Mouse (Mus musculus): Measurements from ENCODE around the gene Krtap24-1. TPM values are rescaled to one million over a fixed set of nuclear protein-coding genes. Genes with fewer than 3 reads are reported as not detected.

Krtap24-1 gene
- polyA plus RNA-seq, 1 experiment from 2014 or later = not detected

- no peak overlapping the region for H3K4me2 ChIP-seq (ENCODE audit: low read depth, low read length)
- H3K9me3 ChIP-seq (ENCODE audit: control insufficient read depth, low read length) = no peaks in the 10 kb centered on the region
- no peaks in the 10 kb centered on the region for H3K36me3 ChIP-seq (ENCODE audit: control insufficient read depth, insufficient read depth, low read length)
- H3K4me3 ChIP-seq (ENCODE audit: low read length) = no peak overlapping the region
- H3K9ac ChIP-seq (ENCODE audit: low read length) = no peak overlapping the region
- WGBS = 52% methylated on average over 5 of the region's 5 CpGs
- no peaks in the 10 kb centered on the region for H3K27me3 ChIP-seq (ENCODE audit: control insufficient read depth, insufficient read depth, low read depth, low read length)
- H3K27ac ChIP-seq (ENCODE audit: low read length) = no peak overlapping the region
- ATAC-seq (ENCODE audit: low read depth) = no peak
- H3K4me1 ChIP-seq (replicated peaks; ENCODE audit: control insufficient read depth, insufficient read depth, low read length) = no peaks in the 10 kb centered on the region
These were observed 39.1 kb downstream of the Krtap24-1 start for GRCm38 (mm10) chr16:88572904-88573404.

- no peak overlapping the region for H3K4me2 ChIP-seq (ENCODE audit: low read depth, low read length)
- H3K9me3 ChIP-seq (ENCODE audit: control insufficient read depth, low read length) = no peaks in the 10 kb centered on the region
- H3K4me1 ChIP-seq (replicated peaks; ENCODE audit: control insufficient read depth, insufficient read depth, low read length) = no peaks in the 10 kb centered on the region
- no peak for ATAC-seq (ENCODE audit: low read depth)
- no peaks in the 10 kb centered on the region for H3K27me3 ChIP-seq (ENCODE audit: control insufficient read depth, insufficient read depth, low read depth, low read length)
- no peaks in the 10 kb centered on the region for H3K36me3 ChIP-seq (ENCODE audit: control insufficient read depth, insufficient read depth, low read length)
- H3K4me3 ChIP-seq (ENCODE audit: low read length) = no peak overlapping the region
- H3K27ac ChIP-seq (ENCODE audit: low read length) = no peak overlapping the region
- no peak overlapping the region for H3K9ac ChIP-seq (ENCODE audit: low read length)
These were observed 41.9 kb downstream of the Krtap24-1 start for GRCm38 (mm10) chr16:88570136-88570535.

- H3K4me2 ChIP-seq (ENCODE audit: low read depth, low read length) = no peak overlapping the region
- H3K4me1 ChIP-seq (replicated peaks; ENCODE audit: control insufficient read depth, insufficient read depth, low read length) = no peaks in the 10 kb centered on the region
- no peaks in the 10 kb centered on the region for H3K36me3 ChIP-seq (ENCODE audit: control insufficient read depth, insufficient read depth, low read length)
- H3K27ac ChIP-seq (ENCODE audit: low read length) = no peak overlapping the region
- H3K4me3 ChIP-seq (ENCODE audit: low read length) = no peak overlapping the region
- no peaks in the 10 kb centered on the region for H3K27me3 ChIP-seq (ENCODE audit: control insufficient read depth, insufficient read depth, low read depth, low read length)
- H3K9ac ChIP-seq (ENCODE audit: low read length) = no peak overlapping the region
- 69% methylated on average over 3 of the region's 3 CpGs for WGBS
- H3K9me3 ChIP-seq (ENCODE audit: control insufficient read depth, low read length) = no peaks in the 10 kb centered on the region
- ATAC-seq (ENCODE audit: low read depth) = no peak
These were observed 42.3 kb downstream of the Krtap24-1 start for GRCm38 (mm10) chr16:88569732-88570131.

- Histone ChIP-seq H3K27ac (ENCODE audit: low read length) (no peak overlapping the region), H3K36me3 (ENCODE audit: control insufficient read depth, insufficient read depth, low read length) (no peaks in the 10 kb centered on the region)
These were observed 43.0 kb downstream of the Krtap24-1 start for GRCm38 (mm10) chr16:88569096-88569495.

GRCm38 (mm10) chr16:88563045-88563913, 48.8 kb downstream of the Krtap24-1 start, which contains the start of gene Cldn8:
Cldn8 (minus strand) TSS chr16:88563183.
- no peak within 1 kb of the TSS for H3K9ac ChIP-seq (ENCODE audit: low read length)
- H3K4me2 ChIP-seq (ENCODE audit: low read depth, low read length) = peak within 1 kb of the TSS; percentile 22
- no peaks in the 10 kb centered on the region for H3K27me3 ChIP-seq (ENCODE audit: control insufficient read depth, insufficient read depth, low read depth, low read length)
- peak within 1 kb of the TSS; percentile 12 for H3K4me3 ChIP-seq (ENCODE audit: low read length)
- H3K4me1 ChIP-seq (replicated peaks; ENCODE audit: control insufficient read depth, insufficient read depth, low read length) = 0 out of 2 replicates have a peak, but pooled peaks cover 2% of the 10 kb centered on the region
- ATAC-seq (ENCODE audit: low read depth) = peak; percentile 82
- H3K9me3 ChIP-seq (ENCODE audit: control insufficient read depth, low read length) = no peaks in the 10 kb centered on the region
- WGBS = 45% methylated on average over 6 of the region's 6 CpGs
- no peak within 1 kb of the TSS for H3K27ac ChIP-seq (ENCODE audit: low read length)
- H3K36me3 ChIP-seq (ENCODE audit: control insufficient read depth, insufficient read depth, low read length) = no peaks in the 10 kb centered on the region

More at GRCm38 (mm10) chr16:88569096-88569495, 43.0 kb downstream of the Krtap24-1 start:
- Histone ChIP-seq H3K9me3 (ENCODE audit: control insufficient read depth, low read length) (no peaks in the 10 kb centered on the region), H3K4me1 (replicated peaks; ENCODE audit: control insufficient read depth, insufficient read depth, low read length) (no peaks in the 10 kb centered on the region), H3K4me2 (ENCODE audit: low read depth, low read length) (no peak overlapping the region), H3K27me3 (ENCODE audit: control insufficient read depth, insufficient read depth, low read depth, low read length) (no peaks in the 10 kb centered on the region), H3K9ac (ENCODE audit: low read length) (no peak overlapping the region), H3K4me3 (ENCODE audit: low read length) (no peak overlapping the region)
- WGBS = 78% methylated on average over 1 of the region's 1 CpGs
- ATAC-seq (ENCODE audit: low read depth) = no peak

GRCm38 (mm10) chr16:88561617-88562164, 50.4 kb downstream of the Krtap24-1 start:
- H3K4me1 ChIP-seq (replicated peaks; ENCODE audit: control insufficient read depth, insufficient read depth, low read length) = 0 out of 2 replicates have a peak, but pooled peaks cover 2% of the 10 kb centered on the region
- no peak overlapping the region for H3K4me3 ChIP-seq (ENCODE audit: low read length)
- H3K27ac ChIP-seq (ENCODE audit: low read length) = no peak overlapping the region
- H3K36me3 ChIP-seq (ENCODE audit: control insufficient read depth, insufficient read depth, low read length) = no peaks in the 10 kb centered on the region
- no peak overlapping the region for H3K9ac ChIP-seq (ENCODE audit: low read length)
- H3K4me2 ChIP-seq (ENCODE audit: low read depth, low read length) = no peak overlapping the region
- no peaks in the 10 kb centered on the region for H3K27me3 ChIP-seq (ENCODE audit: control insufficient read depth, insufficient read depth, low read depth, low read length)
- no peaks in the 10 kb centered on the region for H3K9me3 ChIP-seq (ENCODE audit: control insufficient read depth, low read length)
- no peak for ATAC-seq (ENCODE audit: low read depth)
- WGBS = 32% methylated on average over 6 of the region's 6 CpGs

Other genes with a start within 250 kb of the Krtap24-1 start
- gene Cldn17, start 105.3 kb downstream of the Krtap24-1 start, polyA plus RNA-seq (2015; fragmentation: Nextera tagmentation; extraction: Ambion mirVana) = not detected in 2 replicates
- 3.3 and 4.0 TPM in 2 replicates for gene Cldn8, start 49.1 kb downstream of the Krtap24-1 start, polyA plus RNA-seq (2015; fragmentation: Nextera tagmentation; extraction: Ambion mirVana)
- gene 2310079G19Rik, start 15.4 kb upstream of the Krtap24-1 start, polyA plus RNA-seq (2015; fragmentation: Nextera tagmentation; extraction: Ambion mirVana) = not detected in 2 replicates
- gene Krtap26-1, start 35.5 kb upstream of the Krtap24-1 start, polyA plus RNA-seq (2015; fragmentation: Nextera tagmentation; extraction: Ambion mirVana) = not detected in 2 replicates
- gene Krtap27-1, start 59.4 kb upstream of the Krtap24-1 start, polyA plus RNA-seq (2015; fragmentation: Nextera tagmentation; extraction: Ambion mirVana) = not detected in 2 replicates
- not detected in 2 replicates for gene 2310061N02Rik, start 95.7 kb upstream of the Krtap24-1 start, polyA plus RNA-seq (2015; fragmentation: Nextera tagmentation; extraction: Ambion mirVana)
- not detected in 2 replicates for gene Krtap13-1, start 116.6 kb upstream of the Krtap24-1 start, polyA plus RNA-seq (2015; fragmentation: Nextera tagmentation; extraction: Ambion mirVana)
- gene Krtap13, start 139.4 kb upstream of the Krtap24-1 start, polyA plus RNA-seq (2015; fragmentation: Nextera tagmentation; extraction: Ambion mirVana) = 1.9 TPM in 1 of 2 replicates, not detected in the other
- 1.7 TPM in 1 of 2 replicates, not detected in the other for gene 2310034C09Rik, start 146.6 kb upstream of the Krtap24-1 start, polyA plus RNA-seq (2015; fragmentation: Nextera tagmentation; extraction: Ambion mirVana)
- gene 2310057N15Rik, start 161.9 kb upstream of the Krtap24-1 start, polyA plus RNA-seq (2015; fragmentation: Nextera tagmentation; extraction: Ambion mirVana) = not detected in 2 replicates
- not detected in 2 replicates for gene Gm5965, start 165.6 kb upstream of the Krtap24-1 start, polyA plus RNA-seq (2015; fragmentation: Nextera tagmentation; extraction: Ambion mirVana)
- gene Gm20741, start 199.9 kb upstream of the Krtap24-1 start, polyA plus RNA-seq (2015; fragmentation: Nextera tagmentation; extraction: Ambion mirVana) = 0.94 TPM in 1 of 2 replicates, not detected in the other
- gene Krtap15, start 207.9 kb upstream of the Krtap24-1 start, polyA plus RNA-seq (2015; fragmentation: Nextera tagmentation; extraction: Ambion mirVana) = not detected in 2 replicates
- not detected in 2 replicates for gene Krtap14, start 213.9 kb upstream of the Krtap24-1 start, polyA plus RNA-seq (2015; fragmentation: Nextera tagmentation; extraction: Ambion mirVana)

Data from lung, embryonic 16.5 days (tissue).